Mouse (Mus musculus): Measurements from ENCODE around the gene Cpeb3. TPM values are rescaled to one million over a fixed set of nuclear protein-coding genes. Genes with fewer than 3 reads are reported as not detected.

Cpeb3 gene
- polyA plus RNA-seq, 1 experiment: 86.5 TPM

DNA sequence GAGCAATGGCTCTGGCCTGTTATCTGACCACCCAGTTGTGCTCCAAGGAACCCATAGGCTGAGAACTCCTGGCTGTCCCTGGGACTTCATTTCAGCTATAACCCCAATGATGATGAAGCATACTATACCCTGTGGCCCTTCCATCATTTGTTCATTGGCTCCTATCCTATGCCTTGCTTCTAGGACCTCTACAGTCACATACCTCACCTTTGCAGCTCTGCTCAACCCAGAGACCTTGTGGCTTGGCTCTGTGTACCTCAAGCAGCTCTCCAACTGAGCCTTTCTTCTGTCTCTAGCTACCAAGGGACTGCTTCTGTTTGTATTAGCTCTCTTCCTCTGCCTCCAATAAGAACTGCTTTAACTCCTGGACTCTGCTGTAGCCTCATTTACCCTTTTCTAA, 83.4 kb downstream of the Cpeb3 start:
- no peaks in the 10 kb centered on the region for H3K36me3 ChIP-seq (ENCODE audit: control insufficient read depth, insufficient read depth, low read length)
- no peak for TF ChIP-seq CTCF (IDR thresholded peaks at IDR 0.05; ENCODE audit: control insufficient read depth, insufficient read depth, insufficient replicate concordance, low read depth, low read length)
- TF ChIP-seq POLR2A (IDR thresholded peaks at IDR 0.05; ENCODE audit: control insufficient read depth, low read depth, low read length): no peak
- H3K4me1 ChIP-seq (ENCODE audit: control insufficient read depth, insufficient read depth, low read length): no peaks in the 10 kb centered on the region
- H3K27me3 ChIP-seq (ENCODE audit: control insufficient read depth, insufficient read depth, low read length): no peaks in the 10 kb centered on the region
- H3K27ac ChIP-seq (ENCODE audit: control insufficient read depth, insufficient read depth, low read depth, low read length): no peak overlapping the region
- H3K4me3 ChIP-seq (ENCODE audit: control insufficient read depth, low read depth, low read length): no peak overlapping the region

DNA sequence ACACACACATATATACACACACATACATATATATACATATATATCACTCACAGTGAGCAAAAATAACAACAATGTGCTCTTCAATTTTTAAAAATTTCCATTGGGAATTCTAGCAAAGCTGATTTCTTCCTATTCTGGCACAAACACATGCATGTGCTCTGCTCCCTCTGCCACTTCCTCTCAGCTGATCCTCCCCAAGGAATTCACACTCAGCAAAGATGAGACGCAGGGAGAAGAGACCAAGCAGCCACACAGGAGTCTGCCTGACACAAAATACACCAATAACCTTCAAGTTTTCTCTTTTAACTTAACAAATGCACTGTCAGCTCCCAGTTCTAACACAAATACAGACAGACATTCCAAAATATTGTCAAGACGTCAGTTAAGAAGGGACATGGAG, 89.1 kb downstream of the Cpeb3 start:
- no peaks in the 10 kb centered on the region for H3K27me3 ChIP-seq (ENCODE audit: control insufficient read depth, insufficient read depth, low read length)
- TF ChIP-seq CTCF (IDR thresholded peaks at IDR 0.05; ENCODE audit: control insufficient read depth, insufficient read depth, insufficient replicate concordance, low read depth, low read length) (no peak), POLR2A (IDR thresholded peaks at IDR 0.05; ENCODE audit: control insufficient read depth, low read depth, low read length) (no peak)
- H3K36me3 ChIP-seq (ENCODE audit: control insufficient read depth, insufficient read depth, low read length): no peaks in the 10 kb centered on the region
- H3K27ac ChIP-seq (ENCODE audit: control insufficient read depth, insufficient read depth, low read depth, low read length): no peak overlapping the region
- H3K4me1 ChIP-seq (ENCODE audit: control insufficient read depth, insufficient read depth, low read length): no peaks in the 10 kb centered on the region
- no peak overlapping the region for H3K4me3 ChIP-seq (ENCODE audit: control insufficient read depth, low read depth, low read length)

DNA sequence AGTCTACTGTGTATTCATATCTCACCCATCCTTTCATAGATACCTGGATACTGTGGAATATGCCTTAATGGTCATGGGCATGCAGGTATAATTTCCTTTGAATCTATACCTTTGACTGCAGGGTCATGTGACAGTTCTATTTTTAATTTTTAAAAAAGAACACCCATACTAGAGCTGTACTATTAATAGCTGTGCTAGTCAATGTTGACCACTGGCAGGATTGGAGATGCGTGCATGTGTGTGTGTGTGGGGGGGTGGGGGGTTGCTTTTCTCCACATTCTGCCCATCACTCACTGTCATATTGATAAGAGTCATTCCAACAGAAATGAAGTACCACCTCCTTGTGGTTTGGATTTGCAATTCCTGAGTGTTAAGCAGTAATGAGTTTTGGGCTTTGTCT, 92.6 kb downstream of the Cpeb3 start:
- H3K27ac ChIP-seq (ENCODE audit: control insufficient read depth, insufficient read depth, low read depth, low read length): no peak overlapping the region
- no peaks in the 10 kb centered on the region for H3K4me1 ChIP-seq (ENCODE audit: control insufficient read depth, insufficient read depth, low read length)
- H3K36me3 ChIP-seq (ENCODE audit: control insufficient read depth, insufficient read depth, low read length): no peaks in the 10 kb centered on the region
- no peak for TF ChIP-seq POLR2A (IDR thresholded peaks at IDR 0.05; ENCODE audit: control insufficient read depth, low read depth, low read length)
- no peak for TF ChIP-seq CTCF (IDR thresholded peaks at IDR 0.05; ENCODE audit: control insufficient read depth, insufficient read depth, insufficient replicate concordance, low read depth, low read length)
- no peaks in the 10 kb centered on the region for H3K27me3 ChIP-seq (ENCODE audit: control insufficient read depth, insufficient read depth, low read length)
- no peak overlapping the region for H3K4me3 ChIP-seq (ENCODE audit: control insufficient read depth, low read depth, low read length)

DNA sequence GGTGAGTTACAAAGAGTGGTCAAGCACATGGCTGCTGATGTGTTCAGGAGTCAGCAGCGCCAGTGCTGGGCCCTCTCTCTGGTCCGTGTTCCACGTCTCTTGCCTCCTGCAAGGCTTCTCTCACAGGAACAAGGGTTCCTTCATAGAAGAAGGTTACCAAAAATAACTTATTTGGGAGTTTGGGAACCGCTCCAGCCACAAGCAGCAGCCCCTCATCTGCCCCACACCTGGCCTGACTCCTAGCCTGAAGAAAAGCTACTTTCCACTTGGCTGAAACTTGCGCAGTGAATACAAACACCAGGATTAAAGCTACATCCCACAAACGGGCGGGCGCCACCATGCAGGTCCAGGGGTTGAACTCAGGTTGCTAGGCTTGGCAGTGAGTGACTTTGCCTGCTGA, 93.0 kb downstream of the Cpeb3 start:
- Histone ChIP-seq H3K36me3 (ENCODE audit: control insufficient read depth, insufficient read depth, low read length) (no peaks in the 10 kb centered on the region), H3K4me3 (ENCODE audit: control insufficient read depth, low read depth, low read length) (no peak overlapping the region), H3K27me3 (ENCODE audit: control insufficient read depth, insufficient read depth, low read length) (no peaks in the 10 kb centered on the region), H3K4me1 (ENCODE audit: control insufficient read depth, insufficient read depth, low read length) (no peaks in the 10 kb centered on the region), H3K27ac (ENCODE audit: control insufficient read depth, insufficient read depth, low read depth, low read length) (no peak overlapping the region)
- TF ChIP-seq CTCF (IDR thresholded peaks at IDR 0.05; ENCODE audit: control insufficient read depth, insufficient read depth, insufficient replicate concordance, low read depth, low read length): no peak
- TF ChIP-seq POLR2A (IDR thresholded peaks at IDR 0.05; ENCODE audit: control insufficient read depth, low read depth, low read length): no peak

DNA sequence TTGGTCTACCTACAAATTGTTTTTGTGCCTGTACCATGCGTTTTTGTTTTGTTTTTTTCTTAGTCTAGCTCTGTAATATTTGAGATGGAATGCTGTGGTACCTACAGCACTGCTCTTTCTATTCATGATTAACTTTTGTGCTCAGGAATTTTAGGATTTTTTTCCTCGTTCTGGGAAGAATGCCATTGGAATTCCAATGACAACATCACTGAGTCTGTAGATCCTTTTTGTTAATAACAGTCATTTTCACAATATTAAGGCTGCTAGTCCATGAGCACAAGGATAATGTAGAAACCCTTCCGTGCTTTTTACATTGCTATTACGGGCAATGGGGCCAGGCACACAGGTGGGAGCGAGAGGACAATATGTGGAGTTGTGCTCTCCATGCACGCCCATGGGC, 96.6 kb downstream of the Cpeb3 start:
- Histone ChIP-seq H3K4me1 (ENCODE audit: control insufficient read depth, insufficient read depth, low read length) (no peaks in the 10 kb centered on the region), H3K36me3 (ENCODE audit: control insufficient read depth, insufficient read depth, low read length) (no peaks in the 10 kb centered on the region), H3K4me3 (ENCODE audit: control insufficient read depth, low read depth, low read length) (no peak overlapping the region), H3K27me3 (ENCODE audit: control insufficient read depth, insufficient read depth, low read length) (no peaks in the 10 kb centered on the region), H3K27ac (ENCODE audit: control insufficient read depth, insufficient read depth, low read depth, low read length) (no peak overlapping the region)
- no peak for TF ChIP-seq CTCF (IDR thresholded peaks at IDR 0.05; ENCODE audit: control insufficient read depth, insufficient read depth, insufficient replicate concordance, low read depth, low read length)
- TF ChIP-seq POLR2A (IDR thresholded peaks at IDR 0.05; ENCODE audit: control insufficient read depth, low read depth, low read length): no peak

DNA sequence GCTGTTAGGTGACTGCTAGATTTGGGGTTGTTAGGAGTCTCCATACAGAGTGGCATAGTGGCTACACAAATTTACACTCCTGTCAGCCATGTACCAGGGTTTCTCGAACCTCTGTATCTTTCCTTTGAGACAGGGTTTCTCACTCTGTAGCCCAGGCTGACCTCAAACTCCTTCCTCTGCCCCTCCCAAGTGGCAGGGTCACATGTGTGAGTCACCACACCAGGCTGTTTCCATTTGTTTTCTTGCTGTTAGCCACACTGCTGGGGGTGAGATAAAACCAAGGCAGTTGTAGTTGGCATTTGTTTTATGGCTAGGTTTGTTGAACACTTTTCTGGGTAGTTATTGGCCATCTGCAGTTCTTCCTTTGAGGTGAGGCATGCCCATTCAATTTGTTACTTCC, 97.9 kb downstream of the Cpeb3 start:
- H3K4me3 ChIP-seq (ENCODE audit: control insufficient read depth, low read depth, low read length): no peak overlapping the region
- no peak overlapping the region for H3K27ac ChIP-seq (ENCODE audit: control insufficient read depth, insufficient read depth, low read depth, low read length)
- TF ChIP-seq CTCF (IDR thresholded peaks at IDR 0.05; ENCODE audit: control insufficient read depth, insufficient read depth, insufficient replicate concordance, low read depth, low read length) (no peak), POLR2A (IDR thresholded peaks at IDR 0.05; ENCODE audit: control insufficient read depth, low read depth, low read length) (no peak)
- no peaks in the 10 kb centered on the region for H3K27me3 ChIP-seq (ENCODE audit: control insufficient read depth, insufficient read depth, low read length)
- H3K36me3 ChIP-seq (ENCODE audit: control insufficient read depth, insufficient read depth, low read length): no peaks in the 10 kb centered on the region
- no peaks in the 10 kb centered on the region for H3K4me1 ChIP-seq (ENCODE audit: control insufficient read depth, insufficient read depth, low read length)

DNA sequence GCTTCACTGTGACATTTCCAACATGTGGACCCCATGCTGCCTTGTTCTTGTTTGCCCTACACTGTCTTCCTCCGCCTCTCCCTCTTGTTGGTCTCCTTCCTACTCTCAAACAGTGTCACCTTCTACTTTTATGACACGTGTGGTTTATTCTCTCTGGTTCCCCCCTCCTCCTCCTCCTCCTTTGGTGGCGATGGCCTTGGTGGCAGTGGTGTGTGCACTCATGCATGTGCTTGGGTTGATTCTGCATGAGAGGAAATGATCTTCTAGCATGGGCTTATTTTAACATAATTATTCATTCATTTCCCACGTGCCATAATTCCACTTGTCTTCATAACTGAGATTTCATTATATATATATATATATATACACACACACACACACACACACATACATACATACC, 98.5 kb downstream of the Cpeb3 start:
- Histone ChIP-seq H3K27me3 (ENCODE audit: control insufficient read depth, insufficient read depth, low read length) (no peaks in the 10 kb centered on the region), H3K4me1 (ENCODE audit: control insufficient read depth, insufficient read depth, low read length) (no peaks in the 10 kb centered on the region), H3K4me3 (ENCODE audit: control insufficient read depth, low read depth, low read length) (no peak overlapping the region), H3K36me3 (ENCODE audit: control insufficient read depth, insufficient read depth, low read length) (no peaks in the 10 kb centered on the region), H3K27ac (ENCODE audit: control insufficient read depth, insufficient read depth, low read depth, low read length) (no peak overlapping the region)
- TF ChIP-seq POLR2A (IDR thresholded peaks at IDR 0.05; ENCODE audit: control insufficient read depth, low read depth, low read length) (no peak), CTCF (IDR thresholded peaks at IDR 0.05; ENCODE audit: control insufficient read depth, insufficient read depth, insufficient replicate concordance, low read depth, low read length) (no peak)

DNA sequence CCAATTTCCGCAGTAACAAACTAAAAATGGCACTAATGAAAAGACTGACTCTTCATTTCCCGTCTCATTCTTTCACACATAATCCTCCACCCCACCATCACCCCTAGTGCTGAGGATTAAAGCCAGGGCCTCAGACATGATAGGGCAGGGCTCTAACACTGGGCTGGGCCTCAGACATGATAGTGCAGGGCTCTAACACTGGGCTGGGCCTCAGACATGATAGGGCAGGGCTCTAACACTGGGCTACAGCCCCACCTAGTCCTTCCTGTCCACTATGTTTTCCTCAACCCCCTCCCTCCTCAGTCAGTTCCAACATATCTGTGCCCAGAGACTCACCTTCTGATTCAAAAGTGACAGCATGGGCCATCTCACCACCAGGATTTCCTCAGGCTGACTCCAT, 107.7 kb downstream of the Cpeb3 start:
- Histone ChIP-seq H3K27ac (ENCODE audit: control insufficient read depth, insufficient read depth, low read depth, low read length) (no peak overlapping the region), H3K27me3 (ENCODE audit: control insufficient read depth, insufficient read depth, low read length) (no peaks in the 10 kb centered on the region), H3K4me1 (ENCODE audit: control insufficient read depth, insufficient read depth, low read length) (no peaks in the 10 kb centered on the region), H3K4me3 (ENCODE audit: control insufficient read depth, low read depth, low read length) (no peak overlapping the region), H3K36me3 (ENCODE audit: control insufficient read depth, insufficient read depth, low read length) (no peaks in the 10 kb centered on the region)
- no peak for TF ChIP-seq POLR2A (IDR thresholded peaks at IDR 0.05; ENCODE audit: control insufficient read depth, low read depth, low read length)
- no peak for TF ChIP-seq CTCF (IDR thresholded peaks at IDR 0.05; ENCODE audit: control insufficient read depth, insufficient read depth, insufficient replicate concordance, low read depth, low read length)
